Mouse (Mus musculus) G1E-ER4 (cell line): ENCODE data around the gene Papln. TPM values are rescaled to one million over a fixed set of nuclear protein-coding genes. Genes with fewer than 3 reads are reported as not detected.

Experiments used
- GATA1 ChIP-seq: IDR thresholded peaks from one replicate; pipeline ENCODE4 v1.8.0; 2012; ENCODE audit warnings: low read length, inconsistent platforms
- polyA plus RNA-seq: library from polyadenylated mRNA; stranded (reverse); fragments of >175 nt; gene quantifications from 2 replicates; pipeline ENCODE4 v1.2.3, GENCODE M21; 2012

The Papln gene
- polyA plus RNA-seq, 1 experiment = not detected

GRCm38 (mm10) chr12:83758735-83759134 lies 4.7 kb upstream of the Papln start:
- TF ChIP-seq GATA1 = no peak

DNA sequence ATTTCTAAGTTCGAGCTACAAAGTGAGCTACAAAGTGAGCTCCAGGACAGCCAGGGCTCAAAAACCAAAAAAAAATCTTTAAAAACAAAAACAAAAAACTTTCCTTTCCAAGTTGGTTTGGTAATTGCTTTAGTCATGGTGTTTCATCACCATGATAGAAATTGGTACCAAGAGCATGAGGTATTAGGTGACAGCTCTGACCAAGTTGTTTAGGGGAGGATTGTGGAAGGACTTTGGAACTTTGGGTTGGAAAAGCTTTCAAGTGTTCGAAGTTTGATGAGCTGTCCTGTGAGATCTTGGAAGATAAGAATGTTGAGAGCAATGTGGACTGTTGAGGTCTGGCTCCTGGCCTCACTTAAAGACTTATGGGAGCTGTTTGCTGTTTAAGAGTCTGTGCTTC lies 3.2 kb upstream of the Papln start:
- TF ChIP-seq GATA1 = no peak

DNA sequence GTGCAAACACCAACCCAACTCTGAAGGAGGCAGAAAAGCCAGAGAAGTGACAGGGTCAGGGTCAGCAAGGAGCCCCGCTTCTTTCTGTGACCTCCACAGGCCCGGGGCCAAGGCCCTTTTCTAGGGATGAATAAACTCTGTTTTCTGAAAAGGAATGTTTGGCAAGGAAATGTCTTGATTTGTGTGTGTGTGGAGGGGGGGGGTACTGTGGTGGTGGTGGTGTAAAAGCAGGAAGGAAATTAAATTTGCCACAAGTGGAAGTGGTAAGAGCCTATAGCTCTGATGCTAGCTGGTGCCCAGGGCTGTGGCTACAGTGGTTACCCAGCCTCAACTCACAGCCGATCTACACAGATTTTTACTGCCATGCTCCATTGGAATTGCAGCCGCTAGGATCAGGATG lies 728 bp upstream of the Papln start:
- TF ChIP-seq GATA1 = no peak

- no peak for TF ChIP-seq GATA1
Measured at GRCm38 (mm10) chr12:83764044-83764365, 571 bp downstream of the Papln start.

DNA sequence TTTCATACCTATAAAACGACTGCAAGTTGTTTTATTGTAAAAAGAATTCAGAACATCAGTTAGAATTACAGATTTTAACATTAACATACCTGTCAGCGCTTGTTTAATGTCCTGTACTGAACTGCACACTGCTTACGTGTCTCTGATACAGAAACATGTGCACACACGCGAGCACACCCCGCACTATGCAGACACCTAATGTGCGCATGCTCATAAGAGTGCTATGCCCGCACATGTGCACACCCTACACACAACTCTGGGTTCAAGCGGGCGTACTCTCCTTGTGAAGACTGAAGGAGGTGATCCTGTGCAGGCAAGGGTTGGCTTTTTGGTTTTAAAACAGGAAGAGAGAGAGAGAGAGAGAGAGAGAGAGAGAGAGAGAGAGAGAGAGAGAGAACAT lies 1.1 kb downstream of the Papln start:
- no peak for TF ChIP-seq GATA1

GRCm38 (mm10) chr12:83765965-83766603 lies 2.6 kb downstream of the Papln start:
- no peak for TF ChIP-seq GATA1

DNA sequence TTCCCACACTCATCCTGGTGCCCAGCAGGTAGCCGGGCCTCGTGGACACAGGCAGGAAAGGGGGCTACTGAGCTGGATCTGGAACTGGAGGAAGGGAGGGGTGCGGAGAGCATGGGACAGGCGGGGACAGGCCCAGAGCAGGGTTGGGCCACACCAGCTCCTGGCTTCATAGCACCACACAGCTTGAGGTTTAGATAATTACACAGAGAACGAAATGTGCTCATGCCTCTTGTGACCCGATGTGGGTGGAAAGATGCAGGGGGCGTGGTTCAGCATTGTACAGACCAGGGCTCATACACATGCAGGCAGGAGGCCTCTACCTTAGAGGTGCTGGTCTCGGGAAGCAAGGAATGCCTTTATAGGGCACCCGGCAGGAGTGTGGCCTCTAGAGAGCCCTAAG lies 4.4 kb downstream of the Papln start:
- TF ChIP-seq GATA1 = no peak

- no peak for TF ChIP-seq GATA1
Measured at GRCm38 (mm10) chr12:83768235-83768899, 4.9 kb downstream of the Papln start.

GRCm38 (mm10) chr12:83770418-83771256 lies 7.2 kb downstream of the Papln start:
- no peak for TF ChIP-seq GATA1

DNA sequence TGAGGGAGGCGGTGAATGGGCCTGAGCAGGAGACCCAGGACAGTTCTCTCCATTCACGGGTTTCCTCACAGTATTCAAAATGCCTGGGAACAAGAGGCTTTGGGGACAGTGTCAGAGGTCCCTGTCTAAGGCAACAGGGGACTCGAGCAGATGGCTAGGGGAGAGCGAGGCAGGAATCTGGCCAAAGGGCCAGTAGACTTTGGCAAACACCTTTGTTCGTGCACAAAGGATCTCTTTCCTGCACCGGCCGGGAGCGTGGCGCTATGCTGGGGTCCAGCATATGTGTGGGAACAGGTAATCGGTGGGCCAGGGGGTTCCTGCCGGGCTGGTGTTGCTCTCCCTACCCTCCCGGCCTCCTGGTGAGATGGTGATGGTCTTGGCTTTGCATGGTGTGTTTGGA lies 12.2 kb downstream of the Papln start:
- TF ChIP-seq GATA1 = no peak

DNA sequence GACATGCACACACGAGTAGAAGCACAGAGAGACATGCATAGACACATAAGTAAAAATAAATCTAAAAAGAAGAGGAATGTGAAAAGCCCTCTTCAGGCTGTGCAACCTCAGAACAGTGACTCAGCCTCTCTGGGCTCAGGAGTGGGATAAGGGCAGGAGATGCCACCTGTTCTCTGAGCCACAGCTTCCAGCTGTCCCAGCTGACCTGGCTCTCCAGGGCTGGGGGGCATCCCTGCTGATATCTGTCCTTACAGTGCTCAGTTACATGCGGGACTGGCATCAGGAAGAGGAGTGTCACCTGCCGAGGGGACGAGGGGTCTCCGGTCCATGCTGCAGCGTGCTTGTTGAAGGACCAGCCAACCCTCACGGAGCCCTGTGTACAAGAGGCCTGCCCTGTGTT lies 13.3 kb downstream of the Papln start:
- TF ChIP-seq GATA1 = no peak

DNA sequence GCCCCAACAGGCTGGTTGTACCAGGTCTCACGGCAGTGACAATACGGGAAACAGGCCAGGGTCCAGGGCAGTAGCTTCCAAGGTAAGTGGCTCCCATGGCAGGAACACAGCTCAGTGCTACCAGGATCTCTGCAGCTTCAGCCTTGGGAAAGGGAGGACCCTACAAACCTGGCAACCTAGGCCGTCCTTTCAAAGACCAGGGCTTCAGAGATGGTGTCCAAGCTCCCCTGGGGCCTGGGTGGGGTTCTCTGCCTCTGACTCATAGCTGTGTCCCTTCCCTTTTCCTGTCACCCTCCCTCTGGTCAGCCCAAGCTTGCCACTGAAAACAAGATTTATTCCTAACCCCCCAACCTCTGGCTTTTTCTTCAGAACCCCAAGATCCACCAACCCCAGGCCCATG lies 16.7 kb downstream of the Papln start:
- TF ChIP-seq GATA1 = no peak

GRCm38 (mm10) chr12:83781204-83781603 lies 17.8 kb downstream of the Papln start:
- TF ChIP-seq GATA1 = no peak

GRCm38 (mm10) chr12:83781640-83782278 lies 18.3 kb downstream of the Papln start:
- TF ChIP-seq GATA1 = no peak

DNA sequence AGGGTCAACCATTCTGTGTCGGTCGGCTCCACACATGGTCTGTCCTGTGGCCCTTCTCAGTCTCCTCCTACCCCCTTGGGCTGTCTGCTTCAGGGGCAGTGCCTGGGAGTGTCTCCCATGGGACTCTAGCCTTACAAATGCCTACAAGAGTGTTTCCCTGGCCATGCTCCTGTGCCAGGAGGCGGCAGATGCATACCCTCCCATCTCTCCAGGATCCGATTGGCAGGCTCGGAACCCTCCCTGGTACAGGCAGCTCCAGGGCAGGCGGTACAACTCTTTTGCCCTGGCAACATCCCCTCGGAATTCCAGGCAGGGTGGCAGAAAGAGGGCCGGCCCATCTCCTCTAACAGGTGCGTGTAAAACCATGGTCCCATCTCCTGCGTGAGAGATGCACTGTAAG lies 19.2 kb downstream of the Papln start:
- TF ChIP-seq GATA1 = no peak

GRCm38 (mm10) chr12:83785305-83785704 lies 21.9 kb downstream of the Papln start:
- TF ChIP-seq GATA1 = no peak
